Mouse (Mus musculus) liver, embryonic 13.5 days (tissue): ENCODE measurements around the gene Tmem39b. TPM values are rescaled to one million over a fixed set of nuclear protein-coding genes. Genes with fewer than 3 reads are reported as not detected.

Experiments
- ATAC-seq: fragments of 200-750 bp; cut with Nextera tagmentation; 2 replicates; pipeline ENCODE4 v1.8.0; 2017; ENCODE audit warnings: low read depth, mild to moderate bottlenecking, moderate number of reproducible peaks, moderate library complexity
- DNase-seq: peaks from one replicate; pipeline ENCODE4 v3.0.0; 2022
- H3K27ac ChIP-seq: fragments of 300-500 bp; sonication (generic); 2 replicates; pipeline ENCODE4 v1.5.1; 2015; ENCODE audit warnings: moderate library complexity, mild to moderate bottlenecking, inconsistent platforms
- H3K27me3 ChIP-seq: fragments of 300-500 bp; sonication (generic); 2 replicates; pipeline ENCODE4 v1.6.1; 2015; ENCODE audit warnings: mild to moderate bottlenecking, inconsistent platforms
- H3K36me3 ChIP-seq: fragments of 300-500 bp; sonication (generic); 2 replicates; pipeline ENCODE4 v1.6.1; 2015; ENCODE audit warnings: mild to moderate bottlenecking, inconsistent platforms
- H3K4me1 ChIP-seq: fragments of 300-500 bp; sonication (generic); replicated peaks from 2 replicates; pipeline ENCODE4 v1.6.1; 2015; ENCODE audit warnings: inconsistent platforms
- H3K4me2 ChIP-seq: fragments of 300-500 bp; sonication (generic); 2 replicates; pipeline ENCODE4 v1.6.1; 2015; ENCODE audit warnings: inconsistent platforms, mild to moderate bottlenecking, moderate library complexity
- H3K4me3 ChIP-seq: fragments of 300-500 bp; sonication (generic); replicated peaks from 2 replicates; pipeline ENCODE4 v1.5.1; 2015; ENCODE audit warnings: mild to moderate bottlenecking, inconsistent platforms
- H3K9ac ChIP-seq: fragments of 300-500 bp; sonication (generic); 2 replicates; pipeline ENCODE4 v1.6.1; 2015; ENCODE audit warnings: mild to moderate bottlenecking, inconsistent platforms
- H3K9me3 ChIP-seq: fragments of 300-500 bp; sonication (generic); replicated peaks from 2 replicates; pipeline ENCODE4 v1.6.1; 2016; ENCODE audit warnings: inconsistent platforms
- WGBS: fragments of 180-500 bp; shearing (Covaris S2); methylation state at CpG from one replicate; pipeline ENCODE4 v1.1.7; 2015; ENCODE audit not compliant: insufficient replicate concordance; 5-methylcytosine and 5-hydroxymethylcytosine counted together
- microRNA-seq: library from miRNA; unstranded; fragments of <30 nt; microRNA quantifications from one replicate; pipeline ENCODE4, GENCODE M21; 2016
- polyA plus RNA-seq: library from polyadenylated mRNA; unstranded; fragments of >200 nt; fragmentation: Nextera tagmentation; extraction: Ambion mirVana; gene quantifications from 2 replicates; pipeline ENCODE4 v1.2.1, GENCODE M21; 2015

Tmem39b gene
- polyA plus RNA-seq, 1 experiment from 2014 or later: 4.0 TPM

DNA sequence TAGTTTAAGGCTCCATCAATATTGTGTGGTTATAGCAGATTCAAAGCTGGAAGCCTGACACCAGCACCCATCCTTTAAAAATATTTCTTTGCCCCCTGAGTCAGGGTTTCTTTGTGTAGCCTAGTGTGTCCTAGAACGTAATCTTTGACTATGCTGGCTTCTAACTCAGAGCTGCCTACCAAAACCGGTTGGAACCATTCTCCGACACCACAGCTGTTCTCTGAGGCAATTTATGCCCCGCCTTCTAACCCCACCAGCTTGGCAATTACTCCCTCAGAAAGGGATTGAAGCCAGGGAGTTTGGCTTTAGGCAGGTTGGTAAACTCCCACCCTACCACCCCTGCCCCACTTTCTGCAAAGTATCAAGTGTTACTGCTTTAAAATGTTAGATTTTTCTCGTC lies 54.9 kb downstream of the Tmem39b start:
- peak overlapping the region; percentile 48 for H3K27ac ChIP-seq
- peak overlapping the region; percentile 83; the same call in 1 of the 2 replicates for H3K9ac ChIP-seq
- peak overlapping the region; percentile 73 for H3K4me3 ChIP-seq
- 68% methylated on average over 5 of the region's 5 CpGs for WGBS
- peaks cover 33% of the 10 kb centered on the region for H3K4me1 ChIP-seq
- DNase-seq: no peak
- H3K36me3 ChIP-seq: peaks cover 41% of the 10 kb centered on the region
- H3K27me3 ChIP-seq: no peaks in the 10 kb centered on the region
- peak overlapping the region; percentile 56 for H3K4me2 ChIP-seq
- H3K9me3 ChIP-seq: no peaks in the 10 kb centered on the region
- ATAC-seq: no peak

DNA sequence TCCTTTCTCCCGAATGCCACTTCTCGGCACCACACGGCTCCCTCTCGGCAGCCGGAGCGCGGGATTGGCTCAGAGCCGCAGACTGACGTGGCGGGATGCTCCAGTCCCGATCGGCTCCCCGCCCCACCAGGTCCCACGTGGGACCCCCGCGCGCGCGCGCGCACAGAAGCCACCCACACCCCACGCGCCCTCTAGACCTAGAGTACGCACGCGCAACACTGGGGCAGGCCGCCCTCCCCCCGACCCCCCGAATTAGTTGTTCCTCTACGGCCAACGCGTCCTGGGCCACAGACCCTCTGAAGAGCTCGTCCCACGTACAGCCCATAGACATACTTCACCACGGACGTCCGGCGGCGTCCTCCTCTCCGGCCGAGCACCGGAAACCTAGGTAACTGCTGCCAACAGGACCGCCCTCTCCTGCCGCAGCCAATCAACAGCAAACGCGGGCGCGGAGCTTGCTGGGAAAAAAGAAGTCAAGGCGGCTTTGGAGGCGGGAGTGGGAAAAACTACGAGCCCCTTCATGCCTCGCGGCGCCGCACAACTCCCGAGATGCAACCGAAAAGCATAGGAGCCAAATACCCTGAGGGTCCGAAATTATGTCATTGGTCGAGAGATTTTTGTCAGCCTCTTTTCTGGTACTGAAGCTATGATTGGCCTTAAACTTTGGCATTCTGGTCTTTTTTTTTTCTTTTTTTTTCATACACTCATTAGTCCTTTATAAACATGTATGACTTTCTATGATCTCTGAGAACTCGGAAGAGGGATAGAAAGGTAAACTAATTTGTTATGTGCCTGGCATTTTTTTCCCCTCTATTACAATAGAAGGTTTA lies 55.8 kb downstream of the Tmem39b start, which contains the start of gene Txlna:
Txlna (minus strand) TSS at position 428 of the 830 bp plus-strand sequence.
- Histone ChIP-seq H3K9ac (peak within 1 kb of the TSS; percentile 83), H3K27ac (peak within 1 kb of the TSS; percentile 87), H3K4me2 (peak within 1 kb of the TSS; percentile 88), H3K9me3 (no peaks in the 10 kb centered on the region), H3K27me3 (no peaks in the 10 kb centered on the region), H3K4me3 (peak within 1 kb of the TSS; percentile 73), H3K4me1 (peaks cover 33% of the 10 kb centered on the region), H3K36me3 (peaks cover 41% of the 10 kb centered on the region)
- WGBS: under 1% methylated on average over 59 of the region's 60 CpGs
- DNase-seq: peak; percentile 95
- peak; percentile 90 for ATAC-seq

DNA sequence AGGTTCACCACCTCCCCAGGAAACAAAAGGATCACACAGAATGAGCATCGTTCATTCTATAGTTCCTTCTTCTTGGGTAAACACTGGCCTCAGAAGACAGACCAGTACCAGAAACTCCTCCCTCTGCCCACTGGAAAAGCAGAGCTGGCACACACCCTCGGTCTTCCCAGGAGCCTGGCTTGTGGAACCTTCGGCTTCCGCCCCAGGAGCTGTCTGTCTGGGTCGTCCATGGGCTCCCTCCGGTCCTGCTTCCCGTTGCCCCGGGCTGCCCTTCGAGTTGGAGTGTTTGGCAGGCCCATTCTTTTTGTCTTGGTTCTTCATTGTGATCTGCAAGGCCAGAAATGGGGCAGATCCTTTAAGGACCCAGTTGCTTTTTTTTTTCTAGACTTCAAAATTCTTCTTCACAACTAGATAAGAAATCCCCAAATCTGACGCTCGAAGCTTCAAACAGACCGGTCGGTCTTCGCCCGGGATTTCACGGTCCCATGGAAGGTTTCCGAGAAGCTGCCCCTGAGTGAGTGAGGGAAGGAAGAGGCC lies 56.5 kb downstream of the Tmem39b start:
- peaks cover 45% of the 10 kb centered on the region for H3K36me3 ChIP-seq
- DNase-seq (no peak), ATAC-seq (no peak)
- WGBS: 1% methylated on average over 17 of the region's 17 CpGs
- peak overlapping the region; percentile 73 for H3K4me3 ChIP-seq
- peak overlapping the region; percentile 88 for H3K4me2 ChIP-seq
- H3K4me1 ChIP-seq: peaks cover 33% of the 10 kb centered on the region
- H3K27me3 ChIP-seq: no peaks in the 10 kb centered on the region
- H3K9me3 ChIP-seq: no peaks in the 10 kb centered on the region
- H3K9ac ChIP-seq: peak overlapping the region; percentile 83
- H3K27ac ChIP-seq: peak overlapping the region; percentile 87

DNA sequence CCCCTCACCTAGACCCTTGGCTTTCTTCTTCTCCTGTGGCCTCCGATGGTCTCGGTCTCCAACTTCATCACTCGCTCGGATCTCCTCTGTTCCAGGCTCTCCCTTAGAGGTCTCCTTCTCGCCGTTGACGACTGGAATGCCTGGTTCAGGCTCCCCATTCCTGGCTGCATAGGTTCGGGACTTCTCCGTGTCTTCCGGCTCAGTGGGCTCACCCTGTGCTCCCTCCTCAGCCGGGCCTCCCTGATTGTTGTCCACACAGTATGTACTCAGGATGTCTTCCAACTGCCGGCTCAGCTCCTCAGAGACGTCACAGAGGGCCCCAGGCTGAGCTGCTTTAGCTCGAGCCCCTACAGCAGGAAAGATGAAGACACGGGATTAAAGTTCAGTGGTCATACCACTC lies 57.4 kb downstream of the Tmem39b start:
- no peaks in the 10 kb centered on the region for H3K9me3 ChIP-seq
- H3K27ac ChIP-seq: 0 out of 2 replicates have a peak overlapping the region, but pooled peaks have one; percentile 87
- H3K4me3 ChIP-seq: peak overlapping the region; percentile 73
- peaks cover 41% of the 10 kb centered on the region for H3K4me1 ChIP-seq
- H3K36me3 ChIP-seq: peaks cover 54% of the 10 kb centered on the region
- H3K4me2 ChIP-seq: peak overlapping the region; percentile 88
- H3K9ac ChIP-seq: peak overlapping the region; percentile 83
- no peaks in the 10 kb centered on the region for H3K27me3 ChIP-seq
- no peak for DNase-seq
- no peak for ATAC-seq
- 83% methylated on average over 15 of the region's 15 CpGs for WGBS

DNA sequence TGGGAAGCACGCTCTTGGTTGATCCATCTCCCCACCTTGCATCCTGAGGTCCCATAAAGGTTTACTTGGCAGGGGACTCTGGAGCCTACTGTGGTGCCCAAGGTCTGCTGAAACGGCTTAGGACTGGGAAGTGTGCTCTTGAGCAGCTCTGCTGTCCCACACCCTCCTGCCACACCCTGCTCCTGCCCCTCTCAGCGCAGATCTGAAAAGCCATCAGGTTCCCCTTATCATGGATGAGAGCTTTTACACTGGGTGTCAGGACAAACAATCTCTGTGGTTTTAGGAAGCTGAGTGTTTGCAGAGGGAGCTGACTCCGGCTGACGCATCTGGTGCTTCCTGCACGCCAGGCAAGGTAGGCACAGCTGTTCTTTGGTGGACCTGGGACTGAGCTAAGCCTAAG lies 62.8 kb downstream of the Tmem39b start:
- H3K9ac ChIP-seq: peak overlapping the region; percentile 40; the same call in 1 of the 2 replicates
- H3K36me3 ChIP-seq: peaks cover 98% of the 10 kb centered on the region
- WGBS: 43% methylated on average over 6 of the region's 6 CpGs
- H3K27ac ChIP-seq: peak overlapping the region; percentile 53
- H3K9me3 ChIP-seq: no peaks in the 10 kb centered on the region
- peak; percentile 87 for ATAC-seq
- no peaks in the 10 kb centered on the region for H3K27me3 ChIP-seq
- 0 out of 2 replicates have a peak overlapping the region, but pooled peaks have one; percentile 10 for H3K4me3 ChIP-seq
- H3K4me1 ChIP-seq: peaks cover 28% of the 10 kb centered on the region
- peak overlapping the region; percentile 44 for H3K4me2 ChIP-seq
- no peak for DNase-seq

DNA sequence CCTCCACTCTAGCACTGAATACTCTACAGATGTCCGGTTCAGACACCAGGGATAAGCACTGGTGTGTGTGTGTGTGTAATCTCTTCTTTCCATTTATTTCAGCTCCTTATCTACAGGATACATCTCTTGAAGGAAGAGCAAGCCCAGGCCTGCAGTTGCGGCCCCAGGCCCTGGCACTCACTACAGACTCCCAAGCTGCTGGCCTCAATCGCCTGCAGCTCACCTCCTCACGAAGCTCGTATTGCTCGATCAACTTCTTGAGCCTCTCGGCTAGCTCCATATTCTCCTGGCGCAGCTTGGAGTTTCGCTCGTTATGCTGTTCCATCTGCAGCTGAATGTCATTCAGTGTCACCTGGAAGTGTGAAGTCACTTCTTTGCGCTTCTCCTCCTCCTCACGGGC lies 64.8 kb downstream of the Tmem39b start:
- H3K9me3 ChIP-seq: no peaks in the 10 kb centered on the region
- H3K27me3 ChIP-seq: no peaks in the 10 kb centered on the region
- peaks cover 20% of the 10 kb centered on the region for H3K4me1 ChIP-seq
- DNase-seq (no peak), ATAC-seq (no peak)
- no peak overlapping the region for H3K9ac ChIP-seq
- WGBS: 91% methylated on average over 12 of the region's 12 CpGs
- H3K4me3 ChIP-seq: no peak overlapping the region
- peaks cover 99% of the 10 kb centered on the region for H3K36me3 ChIP-seq
- H3K4me2 ChIP-seq: no peak overlapping the region
- no peak overlapping the region for H3K27ac ChIP-seq

DNA sequence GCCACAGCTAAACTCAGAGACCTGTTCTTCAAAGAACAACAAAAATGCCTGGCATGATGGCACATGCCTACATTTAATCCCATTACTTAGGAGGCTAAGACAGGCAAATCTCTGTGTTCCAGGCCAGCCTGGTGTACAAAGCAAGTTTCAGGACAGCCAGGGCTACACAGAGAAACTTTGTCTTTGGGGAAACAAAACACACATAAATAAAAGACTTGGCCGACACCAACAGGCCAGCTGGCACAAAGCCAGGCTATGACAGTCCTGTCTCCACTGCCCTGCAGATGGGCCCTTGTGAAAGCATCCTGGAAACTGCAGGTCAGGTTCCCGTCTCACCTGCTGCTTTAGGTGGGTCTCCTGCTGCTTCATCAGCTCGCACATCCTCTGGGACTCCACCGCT lies 65.7 kb downstream of the Tmem39b start:
- Histone ChIP-seq H3K27me3 (no peaks in the 10 kb centered on the region), H3K27ac (no peak overlapping the region), H3K36me3 (peaks cover 99% of the 10 kb centered on the region), H3K9ac (no peak overlapping the region), H3K4me2 (no peak overlapping the region), H3K4me3 (no peak overlapping the region), H3K9me3 (no peaks in the 10 kb centered on the region), H3K4me1 (peaks cover 29% of the 10 kb centered on the region)
- WGBS: 93% methylated on average over 4 of the region's 4 CpGs
- ATAC-seq (no peak), DNase-seq (no peak)

Small RNA genes within 50 kb of the gene (microRNA-seq; reads per million reads assigned to microRNA genes)
- not detected for gene Mir7016

Other genes starting within 250 kb of the Tmem39b start
- gene Bsdc1, start 235.3 kb downstream of the Tmem39b start, polyA plus RNA-seq: 48.7 and 49.9 TPM in 2 replicates
- gene Tssk3, start 205.8 kb downstream of the Tmem39b start, polyA plus RNA-seq: 0.07 TPM in 1 of 2 replicates, not detected in the other
- gene Fam229a, start 205.6 kb downstream of the Tmem39b start, polyA plus RNA-seq: 0.21 and 0.44 TPM in 2 replicates
- 82.7 and 85.9 TPM in 2 replicates for gene Marcksl1, start 183.3 kb downstream of the Tmem39b start, polyA plus RNA-seq
- 121 and 128 TPM in 2 replicates for gene Hdac1, start 154.1 kb downstream of the Tmem39b start, polyA plus RNA-seq
- gene Lck, start 123.2 kb downstream of the Tmem39b start, polyA plus RNA-seq: 3.5 and 3.8 TPM in 2 replicates
- gene Fam167b, start 118.3 kb downstream of the Tmem39b start, polyA plus RNA-seq: 6.6 and 6.9 TPM in 2 replicates
- 211 and 222 TPM in 2 replicates for gene Eif3i, start 96.2 kb downstream of the Tmem39b start, polyA plus RNA-seq
- gene Tmem234, start 96.2 kb downstream of the Tmem39b start, polyA plus RNA-seq: 142 and 153 TPM in 2 replicates
- 0.31 and 0.51 TPM in 2 replicates for gene Dcdc2b, start 82.6 kb downstream of the Tmem39b start, polyA plus RNA-seq
- 11.0 TPM in 2 replicates for gene Iqcc, start 77.7 kb downstream of the Tmem39b start, polyA plus RNA-seq
- gene Ccdc28b, start 72.9 kb downstream of the Tmem39b start, polyA plus RNA-seq: 13.9 and 14.8 TPM in 2 replicates
- gene Txlna, start 55.8 kb downstream of the Tmem39b start, polyA plus RNA-seq: 30.7 and 35.1 TPM in 2 replicates
- gene Kpna6, start 24.1 kb downstream of the Tmem39b start, polyA plus RNA-seq: 7.2 and 9.0 TPM in 2 replicates
- 37.6 and 41.5 TPM in 2 replicates for gene Khdrbs1, start 45.5 kb upstream of the Tmem39b start, polyA plus RNA-seq
- gene Ptp4a2, start 114.4 kb upstream of the Tmem39b start, polyA plus RNA-seq: 236 and 269 TPM in 2 replicates
- gene Spocd1, start 232.4 kb upstream of the Tmem39b start, polyA plus RNA-seq: not detected in 2 replicates